Mouse (Mus musculus) hematopoietic stem cell, adult 5-6 weeks (primary cell): Measurements from ENCODE around the gene Tnr. TPM values are rescaled to one million over a fixed set of nuclear protein-coding genes. Genes with fewer than 3 reads are reported as not detected.

Experiments
- ATAC-seq, 2 experiments: fragments of 125-278 bp in 1 of 2; replicated peaks in 1 of 2; 2 replicates each; pipeline ENCODE4 v1.8.0; 2016 to 2017; ENCODE audit warnings: inconsistent platforms in 2 of 2, mild to moderate bottlenecking in 2 of 2, moderate number of reproducible peaks in 2 of 2, low read depth in 1 of 2, moderate TSS enrichment in 1 of 2; ENCODE audit not compliant: low FRiP score in 2 of 2, poor library complexity in 2 of 2, severe bottlenecking in 2 of 2, insufficient read depth in 1 of 2, low TSS enrichment in 1 of 2
- total RNA-seq: library from RNA; stranded (forward); fragments of 172-1452, 232-1000 nt; gene quantifications from 2 replicates; pipeline ENCODE4 v1.2.3, GENCODE M21; 2017

The Tnr gene
- total RNA-seq, 1 experiment from 2014 or later, result not detected

- no peak for ATAC-seq
Measured at GRCm38 (mm10) chr1:159596640-159597039, 73.1 kb downstream of the Tnr start.

GRCm38 (mm10) chr1:159613561-159613960 is 90.0 kb downstream of the Tnr start:
- no peak for ATAC-seq

DNA sequence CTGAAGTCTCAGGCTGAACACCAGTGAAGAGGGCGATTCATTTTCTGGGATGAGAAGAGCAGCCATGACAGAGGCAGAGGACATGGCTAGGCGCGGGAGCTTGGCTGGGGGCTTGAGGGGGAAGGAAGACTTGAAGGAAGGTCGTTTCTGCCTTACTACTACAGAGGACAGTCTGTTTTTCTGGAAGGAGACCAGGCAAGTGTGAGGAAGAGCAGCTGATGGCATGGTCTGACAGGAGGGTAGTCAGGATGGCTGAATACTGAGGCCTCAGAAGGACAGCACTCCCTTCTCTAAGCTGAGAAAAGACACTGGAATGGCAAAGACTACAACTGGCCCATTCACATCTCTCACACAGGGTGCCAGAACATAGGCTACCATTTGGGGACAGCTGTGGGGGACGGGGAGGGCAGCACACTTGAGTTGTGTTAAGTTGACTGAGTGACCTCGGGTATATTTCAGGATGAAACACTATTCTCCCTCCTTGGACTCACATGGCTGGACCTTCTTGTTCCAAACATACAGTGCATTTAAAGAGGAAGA is 90.6 kb downstream of the Tnr start:
- ATAC-seq, result no peak

GRCm38 (mm10) chr1:159614644-159615431 is 91.3 kb downstream of the Tnr start:
- ATAC-seq, result no peak

GRCm38 (mm10) chr1:159615686-159616085 is 92.1 kb downstream of the Tnr start:
- ATAC-seq, result no peak

GRCm38 (mm10) chr1:159619205-159619604 is 95.6 kb downstream of the Tnr start:
- ATAC-seq, result no peak

- no peak for ATAC-seq
Measured at GRCm38 (mm10) chr1:159621321-159621720, 97.8 kb downstream of the Tnr start.

DNA sequence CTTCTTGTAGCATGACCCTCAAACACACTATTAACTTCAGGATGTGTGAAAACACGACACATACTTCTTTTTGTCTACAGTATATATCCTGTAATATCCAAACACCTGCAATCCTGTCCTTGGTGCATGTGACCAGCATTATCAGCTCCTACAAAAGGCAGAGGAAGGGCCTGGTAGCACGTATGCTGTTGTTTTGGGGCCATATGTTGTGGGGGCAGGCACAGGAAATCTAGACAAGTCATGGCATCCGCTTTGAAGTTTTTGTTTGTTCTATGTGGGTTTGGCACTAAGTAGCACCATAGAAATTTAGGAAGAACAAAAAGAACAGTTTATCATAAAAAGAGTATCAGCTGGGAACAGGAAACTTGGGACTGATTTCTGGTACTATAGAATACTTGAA is 105.5 kb downstream of the Tnr start:
- no peak for ATAC-seq

DNA sequence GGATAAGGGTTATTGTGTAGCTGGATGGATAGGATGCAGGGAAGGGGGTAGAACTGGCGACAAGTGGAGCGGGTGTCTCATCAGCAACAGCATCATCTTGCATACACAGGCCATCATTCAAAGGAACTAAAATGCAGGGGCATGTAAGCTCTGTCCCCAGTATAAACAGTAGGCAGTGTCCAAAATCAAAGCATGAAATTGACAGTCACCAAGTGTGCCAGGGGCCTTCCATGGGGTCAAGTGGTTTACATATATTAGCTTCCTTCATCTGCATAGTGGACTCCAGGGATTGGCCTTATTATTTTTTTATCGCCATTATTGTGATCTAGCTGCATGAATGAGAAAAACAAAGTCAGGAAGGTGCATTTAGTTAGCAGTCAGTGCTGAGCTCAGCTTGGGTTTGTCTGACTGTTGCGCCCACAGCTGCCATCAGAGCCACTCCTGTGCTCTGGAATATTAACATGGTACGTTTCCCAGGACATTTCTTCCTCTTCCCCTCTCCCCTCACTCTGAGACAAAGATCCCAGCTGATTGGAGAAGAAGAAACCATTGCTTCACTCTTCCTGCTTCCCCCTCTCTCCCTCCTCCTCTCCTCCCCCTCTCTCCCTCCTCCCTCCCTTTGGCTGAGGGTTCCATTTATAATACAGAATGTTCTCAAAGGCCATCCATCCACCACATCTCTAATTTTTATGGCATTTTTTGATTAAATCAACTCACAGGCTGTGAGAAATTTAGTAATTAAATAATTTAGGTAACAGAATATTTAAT is 106.4 kb downstream of the Tnr start:
- ATAC-seq, result no peak

DNA sequence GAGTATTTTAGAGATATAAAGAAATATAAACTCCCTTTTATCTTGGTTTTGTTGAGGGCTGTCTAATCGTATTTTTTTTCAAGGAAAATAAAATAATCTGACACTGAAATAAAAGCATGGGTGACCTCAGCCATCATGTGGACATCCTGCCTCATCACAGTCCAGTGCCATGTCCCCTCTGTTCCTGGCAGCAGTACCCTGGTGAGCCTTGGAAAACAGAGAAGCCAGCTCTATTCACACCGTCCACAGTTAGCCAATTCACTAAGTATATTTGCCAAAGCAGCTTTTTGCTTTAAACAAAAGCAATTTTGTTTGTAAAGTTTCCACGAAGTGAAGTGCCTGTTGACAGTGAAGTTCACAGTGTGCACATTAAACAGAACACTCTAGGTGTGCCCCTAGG is 109.0 kb downstream of the Tnr start:
- no peak for ATAC-seq

DNA sequence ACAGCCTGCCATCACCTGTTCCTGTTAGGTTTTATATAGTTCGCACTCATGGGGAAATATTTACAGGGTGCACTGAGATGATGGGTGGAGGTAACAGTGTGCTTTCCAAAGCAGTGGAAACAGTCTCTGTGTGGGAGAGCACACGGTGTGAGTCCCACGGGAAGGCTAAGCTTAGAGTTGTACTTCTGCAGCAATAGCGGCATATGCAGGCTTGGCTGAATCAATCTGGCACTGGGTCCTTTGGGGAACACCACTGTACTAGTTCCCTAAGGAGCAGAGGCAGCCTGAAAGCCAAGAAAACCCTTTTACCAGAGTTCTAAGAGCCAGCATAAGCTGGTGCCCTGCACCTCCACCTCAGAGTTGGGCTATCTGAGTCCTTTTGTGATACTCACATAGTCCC is 115.8 kb downstream of the Tnr start:
- ATAC-seq, result no peak

DNA sequence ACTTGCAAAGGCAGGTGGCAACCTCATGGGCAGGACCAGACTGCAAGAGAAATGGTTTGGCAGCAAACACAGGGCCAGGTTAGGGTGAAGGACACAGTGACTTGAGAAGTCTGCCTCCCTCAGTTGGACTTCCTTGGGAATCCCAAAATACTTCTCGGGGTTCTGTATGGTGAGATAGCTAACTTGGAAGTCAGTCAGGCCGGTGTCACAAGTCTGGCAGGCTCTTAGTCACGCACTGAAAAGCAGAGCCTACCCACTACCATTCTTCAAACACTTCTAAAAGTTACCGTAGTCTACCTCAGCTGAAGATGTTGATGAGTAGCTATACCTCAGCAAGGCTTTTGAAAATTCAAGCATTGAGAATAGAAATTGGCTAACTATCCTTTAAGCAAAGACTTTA is 122.2 kb downstream of the Tnr start:
- ATAC-seq, result no peak

DNA sequence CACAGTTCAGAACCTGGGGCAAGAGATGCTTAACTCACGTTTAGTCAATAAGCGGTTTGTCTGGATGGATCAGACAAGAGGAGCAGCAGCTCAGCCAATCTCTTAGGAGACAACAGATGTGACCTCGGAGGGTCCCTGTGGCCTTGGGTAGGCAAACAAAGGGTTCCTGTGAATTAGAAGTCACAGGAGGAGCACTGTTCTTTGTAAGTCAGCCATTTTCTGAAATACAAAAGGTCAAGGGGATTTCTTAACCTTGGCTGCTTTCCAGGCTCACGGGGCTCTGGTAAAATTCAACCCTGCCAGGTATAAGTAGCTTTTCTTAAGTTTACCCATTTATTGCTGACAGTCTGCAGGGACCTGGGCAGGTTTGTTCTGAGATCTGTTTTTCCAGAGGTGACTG is 126.9 kb downstream of the Tnr start:
- no peak for ATAC-seq

GRCm38 (mm10) chr1:159655241-159655640 is 131.7 kb downstream of the Tnr start:
- no peak for ATAC-seq

GRCm38 (mm10) chr1:159657856-159658542 is 134.4 kb downstream of the Tnr start:
- ATAC-seq, result no peak

DNA sequence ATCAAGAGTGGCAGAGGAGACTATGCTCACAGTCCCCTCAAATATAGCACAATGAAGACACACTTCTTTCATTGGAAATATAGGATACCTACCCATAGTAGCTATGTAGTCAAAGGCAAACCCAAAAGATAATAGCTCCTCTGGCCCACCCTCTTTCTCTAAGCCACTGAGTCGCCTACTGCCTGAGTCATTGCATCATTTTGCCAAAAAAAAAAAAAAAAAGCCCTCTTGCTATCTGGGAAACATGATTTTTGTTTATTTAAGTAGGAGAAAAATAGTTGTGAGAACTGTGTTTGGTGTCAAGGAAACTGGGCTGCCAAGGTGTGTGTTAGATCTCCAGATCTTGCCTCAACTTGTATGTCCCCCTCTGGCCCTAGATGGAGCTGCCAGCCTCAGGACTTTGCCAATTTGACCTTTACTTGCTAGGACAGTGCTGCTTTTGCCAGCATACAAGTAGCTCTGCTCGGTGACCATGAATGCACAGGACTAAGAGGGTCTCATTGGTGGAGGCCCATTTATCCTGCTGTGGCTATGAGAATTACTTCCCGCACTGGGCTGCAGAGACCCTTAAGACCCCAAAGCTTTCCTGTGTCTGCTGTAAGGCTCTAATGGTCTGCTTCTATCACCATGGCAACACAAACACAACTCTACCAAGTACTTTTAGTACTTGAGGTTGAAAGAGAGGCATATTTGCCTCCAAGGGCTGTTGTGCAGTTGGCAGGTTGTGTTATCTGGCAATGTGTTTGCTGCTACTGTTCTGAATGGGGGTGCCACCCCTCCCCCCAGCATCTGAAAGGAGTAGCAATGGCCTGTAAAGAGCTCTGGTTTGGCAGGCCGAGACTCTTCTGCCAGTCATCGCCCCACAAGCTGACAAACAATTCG is 137.3 kb downstream of the Tnr start:
- ATAC-seq, result no peak

DNA sequence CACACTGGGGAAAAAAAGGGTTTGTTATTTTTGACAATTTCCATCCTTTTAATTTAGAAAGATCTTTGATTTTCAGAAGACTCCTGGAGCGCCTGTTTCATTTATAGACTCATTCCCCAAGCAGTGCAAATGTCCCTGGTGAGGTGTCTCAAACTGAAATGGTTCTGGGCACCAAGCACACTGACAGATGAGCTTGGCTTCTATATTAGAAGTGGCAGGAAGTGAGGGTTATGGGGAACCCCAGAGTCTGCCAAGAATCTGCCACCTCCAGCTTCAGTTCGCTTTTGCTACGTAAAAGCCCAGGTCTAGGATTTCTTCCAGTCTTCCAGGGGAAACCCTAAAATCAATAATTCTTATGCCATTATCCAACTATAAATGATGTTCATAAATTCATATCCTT is 140.9 kb downstream of the Tnr start:
- ATAC-seq, result no peak; a peak in 1 of 4 replicates
